Mouse (Mus musculus) midbrain, embryonic 14.5 days (tissue): ENCODE measurements at regions not wholly inside any gene's neighbourhood (a gene's known extent, or its start where the extent isn't known, plus 50 kb on each side); places are given as distances from the start of the nearest gene placed in this dataset.

Experiments used
- ATAC-seq: fragments of 200-750 bp; cut with Nextera tagmentation; 2 replicates; pipeline ENCODE4 v1.8.0; 2017; ENCODE audit warnings: moderate number of reproducible peaks, moderate library complexity; ENCODE audit not compliant: low FRiP score, low TSS enrichment
- DNase-seq: peaks from one replicate; pipeline ENCODE4 v3.0.0-alpha.2; 2015
- H3K27ac ChIP-seq: fragments of 300-500 bp; sonication (generic); replicated peaks from 2 replicates; pipeline ENCODE4 v1.5.1; 2014; ENCODE audit warnings: mild to moderate bottlenecking, low read depth, low read length, moderate library complexity
- H3K27me3 ChIP-seq: fragments of 300-500 bp; sonication (generic); 2 replicates; pipeline ENCODE4 v1.6.1; 2014; ENCODE audit warnings: low read length, control low read depth, mixed read lengths; ENCODE audit not compliant: control insufficient read depth, insufficient read depth
- H3K36me3 ChIP-seq: fragments of 300-500 bp; sonication (generic); 2 replicates; pipeline ENCODE4 v1.6.1; 2014; ENCODE audit warnings: low read length, control low read depth; ENCODE audit not compliant: control insufficient read depth, insufficient read depth
- H3K4me1 ChIP-seq: fragments of 300-500 bp; sonication (generic); 2 replicates; pipeline ENCODE4 v1.6.1; 2014; ENCODE audit warnings: mild to moderate bottlenecking, antibody characterized with exemption, low read length, control low read depth; ENCODE audit not compliant: control insufficient read depth, insufficient read depth
- H3K4me2 ChIP-seq: fragments of 300-500 bp; sonication (generic); 2 replicates; pipeline ENCODE4 v1.6.1; 2014; ENCODE audit warnings: mild to moderate bottlenecking, low read length, moderate library complexity
- H3K4me3 ChIP-seq: fragments of 300-500 bp; sonication (generic); replicated peaks from 2 replicates; pipeline ENCODE4 v1.5.1; 2014; ENCODE audit warnings: low read depth, low read length
- H3K9ac ChIP-seq: fragments of 300-500 bp; sonication (generic); replicated peaks from 2 replicates; pipeline ENCODE4 v1.6.1; 2014; ENCODE audit warnings: mild to moderate bottlenecking, low read length, moderate library complexity
- H3K9me3 ChIP-seq: fragments of 300-500 bp; sonication (generic); 2 replicates; pipeline ENCODE4 v1.6.1; 2016; ENCODE audit warnings: low read length, control low read depth, mixed read lengths; ENCODE audit not compliant: control insufficient read depth
- WGBS: fragments of 180-500 bp; shearing (Covaris S2); extraction: QIAGEN DNeasy Blood & Tissue Kit; methylation state at CpG from one replicate; pipeline ENCODE4 v1.1.7; 2014; 5-methylcytosine and 5-hydroxymethylcytosine counted together

GRCm38 (mm10) chr11:71674319-71674718, 75.4 kb upstream of the Wscd1 start:
- H3K9me3 ChIP-seq: no peaks in the 10 kb centered on the region
- 42% methylated on average over 5 of the region's 5 CpGs for WGBS
- no peak overlapping the region for H3K4me2 ChIP-seq
- H3K27me3 ChIP-seq: no peaks in the 10 kb centered on the region
- 0 out of 2 replicates have a peak, but pooled peaks cover 2% of the 10 kb centered on the region for H3K4me1 ChIP-seq
- H3K4me3 ChIP-seq: no peak overlapping the region
- H3K9ac ChIP-seq: no peak overlapping the region
- DNase-seq: peak; percentile 76
- no peaks in the 10 kb centered on the region for H3K36me3 ChIP-seq
- no peak for ATAC-seq
- H3K27ac ChIP-seq: no peak overlapping the region

DNA sequence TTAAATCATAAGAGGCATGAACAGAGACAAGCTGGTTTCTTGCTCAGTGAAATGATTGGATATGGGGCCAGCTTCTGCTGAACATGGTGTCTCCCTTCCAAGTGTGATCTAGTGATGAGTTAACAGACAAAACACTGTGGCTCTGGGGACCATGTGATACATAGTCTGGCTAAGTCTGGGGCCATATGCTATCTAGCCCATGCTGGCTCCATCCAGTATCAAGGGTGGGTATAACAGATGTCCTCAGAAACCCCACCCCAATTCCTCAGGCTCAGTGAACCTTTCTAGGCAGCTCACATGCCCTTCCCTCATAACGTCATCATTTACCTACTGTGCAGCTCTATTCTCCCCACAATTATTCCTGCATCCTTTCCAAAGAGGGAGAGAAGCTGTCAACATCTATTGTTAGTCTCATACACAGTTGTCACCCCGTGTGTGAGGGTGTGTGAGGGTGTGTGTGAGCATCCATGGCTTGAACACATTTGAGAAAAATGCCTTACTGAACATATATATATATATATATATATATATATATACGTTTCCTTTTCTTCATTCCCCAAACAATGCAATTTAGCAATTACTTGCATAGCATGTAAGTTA, 73.9 kb upstream of the Wscd1 start:
- H3K27me3 ChIP-seq: no peaks in the 10 kb centered on the region
- DNase-seq (no peak), ATAC-seq (no peak)
- H3K9me3 ChIP-seq: no peaks in the 10 kb centered on the region
- H3K4me1 ChIP-seq: no peaks in the 10 kb centered on the region
- no peak overlapping the region for H3K4me3 ChIP-seq
- no peak overlapping the region for H3K27ac ChIP-seq
- no peak overlapping the region for H3K4me2 ChIP-seq
- WGBS: 58% methylated on average over 3 of the region's 3 CpGs
- H3K9ac ChIP-seq: no peak overlapping the region
- H3K36me3 ChIP-seq: no peaks in the 10 kb centered on the region

- Histone ChIP-seq H3K4me3 (no peak overlapping the region), H3K27me3 (no peaks in the 10 kb centered on the region), H3K9me3 (no peaks in the 10 kb centered on the region), H3K4me2 (no peak overlapping the region), H3K9ac (no peak overlapping the region), H3K4me1 (no peaks in the 10 kb centered on the region), H3K27ac (no peak overlapping the region), H3K36me3 (no peaks in the 10 kb centered on the region)
- ATAC-seq (no peak), DNase-seq (no peak)
- 72% methylated on average over 3 of the region's 3 CpGs for WGBS
Observed at GRCm38 (mm10) chr11:71697017-71697416, 52.7 kb upstream of the Wscd1 start.

GRCm38 (mm10) chr11:71698836-71699235, 50.9 kb upstream of the Wscd1 start:
- no peak for ATAC-seq
- WGBS: 80% methylated on average over 4 of the region's 4 CpGs

More at GRCm38 (mm10) chr11:71698836-71699235, 50.9 kb upstream of the Wscd1 start:
- no peaks in the 10 kb centered on the region for H3K9me3 ChIP-seq
- H3K36me3 ChIP-seq: no peaks in the 10 kb centered on the region
- H3K4me1 ChIP-seq: no peaks in the 10 kb centered on the region
- no peak overlapping the region for H3K27ac ChIP-seq
- peak; percentile 18 for DNase-seq
- H3K27me3 ChIP-seq: no peaks in the 10 kb centered on the region
- H3K4me2 ChIP-seq: no peak overlapping the region
- H3K9ac ChIP-seq: no peak overlapping the region
- H3K4me3 ChIP-seq: no peak overlapping the region
